Mouse (Mus musculus) kidney, adult 2 months (tissue): ENCODE measurements around the gene Pmel.

ENCODE experiments used
- CTCF ChIP-seq: fragments of 200-500 bp; conservative IDR thresholded peaks from 2 replicates; pipeline ENCODE4 v1.5.1; 2011; ENCODE audit warnings: low read depth, mild to moderate bottlenecking, control low read depth, low read length, moderate library complexity, mixed read lengths; ENCODE audit not compliant: insufficient read depth, insufficient read length
- POLR2A ChIP-seq: fragments of 200-500 bp; IDR thresholded peaks from one replicate; pipeline ENCODE4 v1.6.1; 2011; ENCODE audit warnings: low read depth, low read length, control low read depth

DNA sequence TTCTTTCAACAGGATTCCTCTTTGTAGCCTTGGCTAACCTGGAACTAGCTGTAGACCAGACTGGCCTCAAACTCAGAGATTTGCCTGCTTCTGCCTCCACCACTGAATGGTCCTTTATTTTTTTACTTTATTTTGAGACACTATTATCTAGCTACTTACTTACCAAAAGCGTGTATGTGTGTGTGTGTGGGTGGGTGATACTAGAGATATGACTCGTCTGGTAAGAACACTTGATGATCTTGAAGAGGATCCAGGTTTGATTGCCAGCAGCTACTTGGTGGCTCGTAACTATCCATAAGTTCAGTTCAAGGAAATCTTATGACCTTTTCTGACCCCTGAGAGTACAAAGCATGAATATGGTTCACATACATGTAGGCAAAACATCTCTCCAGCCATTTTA, 38.7 kb upstream of the Pmel start:
- no peak for TF ChIP-seq CTCF
- no peak for TF ChIP-seq POLR2A
